8 mouse cellular contexts compared by ENCODE assay signal in the genomic region with DNA sequence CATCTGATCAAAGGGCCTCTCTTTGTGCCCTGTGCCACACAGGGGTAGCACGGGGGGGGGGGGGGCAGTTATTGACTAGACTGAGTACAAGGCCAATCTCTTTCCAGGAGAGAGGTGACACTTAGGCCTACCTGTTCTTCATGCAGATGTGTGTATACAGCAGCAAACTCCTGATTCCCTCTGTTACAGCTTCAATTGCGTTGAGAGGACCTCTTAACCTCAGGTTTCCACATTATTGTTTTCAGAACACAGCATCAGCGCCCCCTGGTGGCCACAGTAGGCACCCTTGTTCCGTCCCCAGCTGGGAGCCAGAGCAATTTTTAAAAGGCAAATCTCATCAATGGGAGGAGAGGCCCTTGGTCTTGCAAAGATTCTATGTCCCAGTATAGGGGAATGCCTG. TPM values are rescaled to one million over a fixed set of nuclear protein-coding genes. Genes with fewer than 3 reads are reported as not detected.
DNase-seq lines count a peak whose midpoint lies in the region; ATAC-seq lines count a peak whose summit lies in the region.
"Had no signal": no experiment of that assay in that cellular context is flagged by ENCODE, and none has a peak within 500 bp of the region (broad histone marks: within the 10 kb centered on the region; RNA-seq: fewer than 3 reads in every experiment).

No protein-coding gene starts in this region.

- H3K4me3 ChIP-seq in intestine, embryonic 16.5 days (ENCODE audit: low read length), result no peak overlapping the region
- H3K4me3 ChIP-seq in midbrain, embryonic 14.5 days (replicated peaks; ENCODE audit: low read depth, low read length), result no peak overlapping the region

- peak; percentile 55; the same call in 1 of the 2 replicates for ATAC-seq in intestine, embryonic 16.5 days
- peak; percentile 53; the same call in 1 of the 2 replicates for ATAC-seq in midbrain, embryonic 14.5 days (ENCODE audit: low FRiP score, low TSS enrichment)

- no peaks in the 10 kb centered on the region for H3K4me1 ChIP-seq in intestine, embryonic 16.5 days (ENCODE audit: control insufficient read depth, insufficient read depth, low read length)
- no peaks in the 10 kb centered on the region for H3K4me1 ChIP-seq in midbrain, embryonic 14.5 days (ENCODE audit: control insufficient read depth, insufficient read depth, low read length)

- no peaks in the 10 kb centered on the region for H3K36me3 ChIP-seq in intestine, embryonic 16.5 days (ENCODE audit: control insufficient read depth, insufficient read depth, low read length)
- H3K36me3 ChIP-seq in midbrain, embryonic 14.5 days (ENCODE audit: control insufficient read depth, insufficient read depth, low read length), result no peaks in the 10 kb centered on the region

- peak; percentile 64 for DNase-seq in T-cell, adult 2 months (ENCODE audit: low spot score)
- peak; percentile 87 to 93 for DNase-seq in cerebellum, postnatal 25 days
- peak; percentile 50 to 60 for DNase-seq in gastrocnemius, adult 8-10 months (ENCODE audit: low spot score in 2 of 2)
- peak; percentile 46 to 59 for DNase-seq in left cerebral cortex, postnatal 36 days (ENCODE audit: low spot score in 2 of 2)
- DNase-seq in midbrain, embryonic 14.5 days, result peak; percentile 91
- DNase-seq in spleen, adult 12 weeks (ENCODE audit: low spot score), result peak; percentile 57

- H3K9ac ChIP-seq in intestine, embryonic 16.5 days (ENCODE audit: low read depth, low read length), result no peak overlapping the region
- no peak overlapping the region for H3K9ac ChIP-seq in midbrain, embryonic 14.5 days (replicated peaks; ENCODE audit: low read length)

- H3K27me3 ChIP-seq in intestine, embryonic 16.5 days (replicated peaks; ENCODE audit: control insufficient read depth, insufficient read depth, low read length), result no peaks in the 10 kb centered on the region
- H3K27me3 ChIP-seq in midbrain, embryonic 14.5 days (ENCODE audit: control insufficient read depth, insufficient read depth, low read length), result no peaks in the 10 kb centered on the region

- 26% methylated on average over 4 of the region's 4 CpGs for WGBS in intestine, embryonic 16.5 days
- 24% methylated on average over 4 of the region's 4 CpGs for WGBS in midbrain, embryonic 14.5 days

- H3K9me3 ChIP-seq in intestine, embryonic 16.5 days (ENCODE audit: control insufficient read depth, low read length), result no peaks in the 10 kb centered on the region
- H3K9me3 ChIP-seq in midbrain, embryonic 14.5 days (ENCODE audit: control insufficient read depth, low read length), result no peaks in the 10 kb centered on the region

- intact Hi-C loops in left cerebral cortex, postnatal 36 days (cut with DNase I), result loop anchor here (2.0 to 10.0 kb wide), 4 partner anchors 99 to 409 kb away; no protein-coding TSS in a partner anchor

- no peak overlapping the region for H3K4me2 ChIP-seq in intestine, embryonic 16.5 days (ENCODE audit: low read depth, low read length)
- no peak overlapping the region for H3K4me2 ChIP-seq in midbrain, embryonic 14.5 days (ENCODE audit: low read length)

- H3K27ac ChIP-seq in intestine, embryonic 16.5 days (ENCODE audit: low read length), result no peak overlapping the region
- H3K27ac ChIP-seq in midbrain, embryonic 14.5 days (replicated peaks; ENCODE audit: low read depth, low read length), result no peak overlapping the region
- H3K27ac ChIP-seq: macrophage had no signal

RNA-seq across cellular contexts. Expression of a gene that starts 22.7 kb away (rescaled TPM):
- 10 to 100 TPM in 2 of 4 experiments, 1 to 10 TPM in 2; 8.7 to 13.3 (median 10.3) TPM for total RNA-seq in gastrocnemius, adult 8-10 months (2022)
- 255 and 324 TPM in 2 replicates for polyA plus RNA-seq in intestine, embryonic 16.5 days (2015; fragmentation: Nextera tagmentation; extraction: Ambion mirVana)
- total RNA-seq in left cerebral cortex, postnatal 36 days (2021), result 10 to 100 TPM; 66.4 to 98.6 TPM
- polyA plus RNA-seq in midbrain, embryonic 14.5 days (2014; fragmentation: Nextera tagmentation; extraction: Ambion mirVana), result 80.1 and 94.3 TPM in 2 replicates

Comparison
In these comparisons a context has a peak if more than half of its experiments do, and no peak if none do; other contexts are left out.
1. RNA of a gene that starts 22.7 kb away (total RNA-seq): 66.4 to 98.6 TPM in left cerebral cortex, postnatal 36 days; 8.7 to 13.3 TPM in gastrocnemius, adult 8-10 months; every median in the first group is over 4 times any median in the second.
2. Peak in every context shown above with its lines, with median percentiles within 50 percentile points of each other: DNase-seq.